Mouse (Mus musculus) gastrocnemius, adult 2 months (tissue): Measurements from ENCODE around the gene Cenpn. TPM values are rescaled to one million over a fixed set of nuclear protein-coding genes. Genes with fewer than 3 reads are reported as not detected.
A peak's percentile ranks its signal among the peaks of the same experiment; 100 is the strongest.

Experiments used
- DNase-seq: peaks from one replicate; pipeline ENCODE4 v3.0.0; 2022
- H3K27ac ChIP-seq: fragments of 200-600 bp; 2 replicates; pipeline ENCODE4 v1.8.1; 2022; ENCODE audit warnings: mild to moderate bottlenecking
- H3K4me3 ChIP-seq: fragments of 200-600 bp; 2 replicates; pipeline ENCODE4 v1.8.1; 2022; ENCODE audit warnings: mild to moderate bottlenecking, moderate library complexity
- CTCF ChIP-seq: fragments of 200-600 bp; IDR thresholded peaks from 2 replicates; pipeline ENCODE4 v1.8.1; 2022; ENCODE audit warnings: antibody characterized with exemption, mild to moderate bottlenecking, moderate library complexity
- intact Hi-C: fragments of 180-260 bp; cut with DNase I; formaldehyde crosslinking; loops from one replicate; pipeline ENCODE4 v1.15.1; 2025
- total RNA-seq, 2 experiments: library from RNA; stranded (reverse); gene quantifications; 2 replicates each; pipeline ENCODE4 v1.2.3; 2021

Cenpn gene
- total RNA-seq, 2 experiments from 2014 or later = 0.43 to 0.50 TPM

DNA sequence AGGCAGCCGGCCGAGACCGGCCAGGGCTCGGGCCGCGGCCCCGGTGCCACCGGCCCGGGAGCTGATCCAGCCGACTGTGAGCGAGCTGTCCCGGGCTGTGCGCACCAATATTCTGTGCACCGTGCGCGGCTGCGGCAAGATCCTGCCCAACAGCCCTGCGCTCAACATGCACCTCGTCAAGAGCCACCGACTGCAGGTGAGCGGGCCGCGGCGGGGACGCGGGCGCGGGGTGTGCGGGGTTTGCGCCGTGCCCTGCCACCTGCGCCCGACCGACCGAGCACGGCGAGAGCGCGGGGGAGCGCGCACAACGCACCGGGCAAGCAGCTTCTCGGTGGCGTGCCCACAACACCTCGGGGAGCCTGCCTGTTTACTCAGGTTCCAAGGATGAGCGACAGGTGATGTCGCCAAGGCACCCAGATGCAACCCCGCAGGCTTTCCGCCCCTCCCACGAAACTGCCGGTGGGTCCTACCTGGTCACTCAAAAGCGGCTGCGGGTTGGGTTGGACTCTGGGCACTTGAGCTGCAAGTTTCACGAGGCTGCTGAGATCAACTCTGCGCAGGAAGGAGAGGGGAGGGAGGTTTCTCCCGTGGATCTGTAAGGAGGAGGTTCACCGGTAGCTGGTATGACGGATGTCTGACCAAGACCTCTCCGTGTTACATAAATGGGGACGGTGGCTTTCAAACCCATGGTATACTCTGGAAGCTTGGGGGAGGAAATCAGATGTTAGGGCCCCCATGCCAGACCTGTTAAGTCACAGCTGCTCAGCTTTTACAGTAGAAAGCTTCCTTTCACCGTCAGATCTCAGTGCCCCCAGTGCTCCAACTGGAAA lies 22.2 kb downstream of the Cenpn start:
- TF ChIP-seq CTCF = no peak
- peak overlapping the region; percentile 99 for H3K4me3 ChIP-seq
- DNase-seq = no peak
- peak overlapping the region; percentile 84 for H3K27ac ChIP-seq
- intact Hi-C loops = loop anchor here (1.0 kb wide), 1 partner anchor 36 kb away; no protein-coding TSS in a partner anchor

DNA sequence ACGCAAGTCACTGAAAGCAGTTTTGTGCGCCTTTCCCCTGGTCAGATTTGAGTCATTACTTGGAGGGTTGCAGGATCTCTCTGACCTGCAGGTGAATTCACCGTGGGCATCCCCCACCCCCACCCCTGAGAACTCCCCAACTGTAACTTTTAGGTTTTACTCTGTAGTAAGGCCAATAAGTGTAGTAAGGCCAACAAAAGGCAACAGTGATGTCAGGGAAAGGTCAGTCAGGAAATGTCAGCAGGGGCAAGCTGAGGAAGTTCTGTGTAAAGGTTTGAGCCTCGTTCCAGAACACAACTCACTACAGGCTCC lies 22.8 kb downstream of the Cenpn start:
- DNase-seq = no peak
- intact Hi-C loops = no loop called here
- peak overlapping the region; percentile 84 for H3K27ac ChIP-seq

DNA sequence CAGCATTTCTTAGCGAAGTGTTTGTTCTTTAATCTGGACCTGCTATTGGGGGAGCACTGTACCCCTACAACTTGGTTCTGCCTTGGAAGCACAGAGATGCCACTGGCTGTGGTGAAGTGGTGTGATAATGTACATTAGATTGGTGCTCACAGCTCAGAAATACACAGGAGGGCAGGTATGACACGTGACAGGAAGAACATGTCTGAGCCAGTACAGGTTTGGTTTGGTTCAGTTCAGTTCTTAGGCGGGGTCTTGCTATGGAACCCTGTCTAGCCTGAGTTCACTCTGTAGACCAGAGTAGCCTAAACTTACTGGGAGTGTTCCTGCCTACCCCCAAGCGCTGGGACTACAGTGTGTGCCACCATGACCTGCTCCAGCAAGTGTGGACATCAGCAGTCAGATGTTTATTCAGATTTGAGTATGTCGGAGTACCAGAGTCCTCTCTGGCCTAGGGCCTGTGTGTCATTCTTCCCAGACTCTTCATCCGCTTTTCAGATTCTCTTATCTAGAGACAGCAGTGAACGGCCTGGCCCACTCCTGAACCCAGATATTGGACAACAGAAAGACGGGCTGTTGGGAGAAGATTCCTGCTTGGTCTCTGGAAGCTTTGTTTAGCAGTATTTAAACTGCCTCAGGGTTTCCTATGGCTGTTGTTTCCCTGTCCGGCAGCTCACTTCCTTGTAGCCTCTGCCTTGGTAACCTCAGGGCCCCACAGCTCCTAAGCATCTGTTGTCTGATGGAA lies 23.8 kb downstream of the Cenpn start:
- 0 out of 2 replicates have a peak overlapping the region, but pooled peaks have one; percentile 70 for H3K27ac ChIP-seq

More for the DNA sequence above, 22.8 kb downstream of the Cenpn start:
- peak overlapping the region; percentile 99 for H3K4me3 ChIP-seq
- TF ChIP-seq CTCF = no peak

DNA sequence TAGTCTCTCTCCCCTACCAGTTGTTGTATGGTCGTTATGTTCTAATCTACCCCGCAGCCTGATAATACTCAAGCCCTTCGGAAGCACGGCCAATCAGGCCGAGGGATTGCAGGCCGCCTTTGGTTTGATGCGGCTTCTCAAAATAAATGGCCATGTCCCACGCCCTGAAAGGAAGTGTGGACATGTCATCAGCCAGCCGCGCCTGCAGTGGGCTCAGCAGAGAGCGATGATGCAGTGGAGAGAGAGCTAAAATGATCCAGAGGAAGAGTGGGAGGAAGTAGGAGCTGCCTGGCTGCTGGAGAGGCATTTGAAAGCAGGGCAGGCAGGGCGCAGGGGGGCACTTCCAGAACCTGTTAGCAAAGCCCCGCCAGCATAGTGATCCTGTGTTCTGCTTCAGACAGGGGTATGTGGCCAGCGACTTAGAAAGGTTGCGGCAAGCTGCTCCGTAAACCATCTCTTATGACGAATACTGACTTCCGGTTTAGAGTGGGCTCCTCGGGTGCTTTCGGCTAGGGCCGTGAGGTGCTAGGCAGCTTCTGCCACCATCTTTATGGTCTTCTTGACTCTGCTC lies 24.8 kb downstream of the Cenpn start:
- TF ChIP-seq CTCF = no peak
- H3K4me3 ChIP-seq = peak overlapping the region; percentile 65
- intact Hi-C loops = no loop called here
- DNase-seq = peak; percentile 28
- H3K27ac ChIP-seq = peak overlapping the region; percentile 70

More for the DNA sequence above, 23.8 kb downstream of the Cenpn start:
- TF ChIP-seq CTCF = no peak
- DNase-seq = no peak
- H3K4me3 ChIP-seq = no peak overlapping the region
- intact Hi-C loops = no loop called here

DNA sequence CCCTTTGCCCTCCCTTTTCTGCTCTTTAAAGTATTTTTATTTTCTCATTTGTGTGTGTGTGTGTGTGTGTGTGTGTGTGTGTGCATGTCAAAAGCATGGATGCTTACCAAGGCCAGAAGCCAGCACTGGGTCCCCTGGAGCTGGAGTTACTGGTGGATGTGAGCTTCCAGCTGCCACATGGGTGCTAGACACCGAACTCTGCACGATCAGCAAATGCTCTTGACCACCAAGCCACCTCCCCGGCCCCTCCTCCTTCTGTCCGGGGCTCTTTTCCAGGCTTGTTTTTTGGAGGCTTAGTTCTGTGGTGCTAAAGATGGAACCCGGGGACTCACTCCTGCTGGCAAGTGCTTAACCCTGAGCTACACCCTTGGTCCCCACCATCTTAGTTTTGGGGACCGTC lies 25.3 kb downstream of the Cenpn start:
- intact Hi-C loops = no loop called here
- no peak for DNase-seq
- Histone ChIP-seq H3K4me3 (peak overlapping the region; percentile 65), H3K27ac (peak overlapping the region; percentile 70)
- TF ChIP-seq CTCF = no peak

DNA sequence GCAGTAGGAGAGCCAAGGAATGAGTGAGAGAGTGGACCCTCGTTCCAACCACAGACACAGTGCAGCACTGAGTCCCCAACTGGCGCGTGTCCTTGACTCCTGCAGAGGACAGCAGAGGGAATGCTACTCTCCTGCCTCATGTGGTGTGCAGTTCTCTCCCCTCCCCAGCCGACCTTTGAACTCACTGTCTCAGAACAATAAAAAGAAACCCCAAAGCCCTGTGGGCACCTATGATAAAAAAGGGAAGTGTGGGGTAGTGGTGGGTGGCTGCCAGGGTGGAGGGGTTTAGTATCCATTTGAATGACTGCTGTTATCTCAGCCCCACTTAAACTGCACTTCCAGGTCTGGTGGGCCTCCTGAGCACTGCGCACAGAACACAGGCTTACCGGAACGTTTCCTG lies 26.1 kb downstream of the Cenpn start:
- Histone ChIP-seq H3K27ac (no peak overlapping the region), H3K4me3 (no peak overlapping the region)
- TF ChIP-seq CTCF = no peak
- intact Hi-C loops = no loop called here
- no peak for DNase-seq

DNA sequence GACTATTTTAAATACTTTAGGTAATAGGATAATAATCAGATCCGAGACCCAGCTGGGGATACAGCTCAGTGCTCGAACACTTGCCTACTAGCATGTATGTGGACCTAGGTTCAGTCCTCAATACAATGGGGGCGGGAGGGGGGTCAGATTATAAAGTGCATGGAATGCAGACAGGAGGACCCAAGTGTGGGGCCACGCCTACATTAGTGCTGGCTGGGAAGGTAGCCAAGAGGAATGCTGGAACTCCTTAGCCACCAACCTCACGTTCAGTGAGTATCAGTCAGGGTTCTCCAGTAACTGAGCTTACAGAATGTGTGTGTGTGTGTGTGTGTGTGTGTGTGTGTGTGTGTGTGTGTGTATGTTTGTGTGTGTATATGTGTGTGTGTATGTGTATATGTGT lies 29.8 kb downstream of the Cenpn start:
- H3K27ac ChIP-seq = no peak overlapping the region
- no peak for TF ChIP-seq CTCF
- no peak overlapping the region for H3K4me3 ChIP-seq
- no peak for DNase-seq
- intact Hi-C loops = no loop called here

DNA sequence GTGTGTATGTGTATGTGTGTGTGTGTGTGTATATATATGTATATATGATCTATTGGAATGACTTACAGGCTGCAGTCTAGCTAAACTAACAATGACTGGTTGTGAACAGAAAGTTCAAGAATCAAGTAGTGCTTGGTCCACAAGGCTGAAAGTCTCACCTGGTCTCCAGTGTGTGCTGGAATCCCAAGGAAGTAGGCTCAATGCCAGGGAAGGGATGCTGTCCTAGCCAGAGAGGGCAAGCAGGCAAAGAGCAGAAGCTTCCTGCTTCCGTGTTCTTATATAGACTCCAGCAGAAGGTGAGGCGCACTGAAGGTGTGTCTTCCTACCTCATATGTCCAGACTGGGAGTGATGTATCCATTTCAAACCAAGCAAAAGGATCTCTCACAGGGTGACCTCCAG lies 30.2 kb downstream of the Cenpn start:
- H3K27ac ChIP-seq = no peak overlapping the region
- no peak for DNase-seq

DNA sequence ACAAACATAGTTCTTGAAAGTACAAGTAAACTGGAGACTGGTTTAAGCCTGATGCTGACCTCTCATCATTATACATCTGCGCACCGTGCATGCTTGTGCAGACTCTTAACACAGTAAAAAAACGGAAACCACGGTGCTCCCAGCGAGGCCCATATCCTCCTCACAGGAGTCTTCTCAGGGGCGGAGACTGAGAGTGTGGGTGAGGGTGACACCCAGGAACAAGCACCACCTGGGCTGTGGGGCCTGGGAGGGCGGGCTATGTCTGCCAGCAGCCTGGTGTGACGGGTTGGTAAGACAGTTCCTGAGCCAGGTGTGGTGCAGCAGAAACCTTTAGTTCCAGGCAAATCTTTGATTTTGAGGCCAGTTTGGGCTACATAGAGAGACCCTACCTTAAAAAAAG lies 30.9 kb downstream of the Cenpn start:
- DNase-seq = no peak
- Histone ChIP-seq H3K27ac (no peak overlapping the region), H3K4me3 (no peak overlapping the region)
- intact Hi-C loops = no loop called here
- no peak for TF ChIP-seq CTCF

More for the DNA sequence above, 30.2 kb downstream of the Cenpn start:
- no peak overlapping the region for H3K4me3 ChIP-seq
- intact Hi-C loops = no loop called here
- no peak for TF ChIP-seq CTCF

DNA sequence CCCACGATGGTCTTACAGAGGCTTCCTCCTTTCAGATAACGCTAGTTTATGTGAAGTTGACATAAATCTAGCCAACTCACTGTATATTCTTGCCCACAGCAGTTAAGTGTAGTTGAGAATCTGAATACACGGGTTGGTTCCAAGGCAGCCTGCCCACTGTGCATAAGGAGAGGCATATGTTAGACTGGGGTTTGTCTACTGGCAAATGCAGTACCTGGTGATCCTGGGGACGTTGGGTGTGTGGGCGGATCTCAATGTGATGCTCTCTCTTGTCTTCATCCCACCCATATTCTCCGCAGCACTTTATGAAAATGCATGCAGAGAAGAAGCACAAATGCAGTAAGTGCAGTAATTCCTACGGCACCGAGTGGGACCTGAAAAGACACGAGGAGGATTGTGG lies 32.9 kb downstream of the Cenpn start:
- intact Hi-C loops = no loop called here
- no peak for DNase-seq

DNA sequence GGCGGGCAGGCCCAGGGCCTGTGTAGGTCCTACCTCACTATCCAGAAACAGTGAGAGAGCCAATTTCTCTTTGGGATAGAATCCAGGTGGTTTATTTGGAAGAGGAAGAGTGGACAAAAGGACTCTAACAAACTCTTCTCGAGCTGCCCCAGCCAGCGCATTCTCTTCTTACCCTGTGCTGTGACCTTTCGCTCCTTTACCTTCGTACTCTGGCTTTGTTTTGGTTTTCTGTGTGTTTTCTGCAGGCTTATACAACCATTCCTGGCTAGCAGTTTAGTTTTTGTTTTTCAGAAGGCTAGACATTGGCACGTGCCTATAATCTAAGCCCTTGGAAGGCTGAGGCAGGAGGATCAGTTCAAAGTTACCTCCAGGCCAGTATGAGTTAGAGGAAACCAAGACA lies 48.0 kb downstream of the Cenpn start:
- intact Hi-C loops = no loop called here

More for the DNA sequence above, 32.9 kb downstream of the Cenpn start:
- Histone ChIP-seq H3K27ac (no peak overlapping the region), H3K4me3 (no peak overlapping the region)
- no peak for TF ChIP-seq CTCF

DNA sequence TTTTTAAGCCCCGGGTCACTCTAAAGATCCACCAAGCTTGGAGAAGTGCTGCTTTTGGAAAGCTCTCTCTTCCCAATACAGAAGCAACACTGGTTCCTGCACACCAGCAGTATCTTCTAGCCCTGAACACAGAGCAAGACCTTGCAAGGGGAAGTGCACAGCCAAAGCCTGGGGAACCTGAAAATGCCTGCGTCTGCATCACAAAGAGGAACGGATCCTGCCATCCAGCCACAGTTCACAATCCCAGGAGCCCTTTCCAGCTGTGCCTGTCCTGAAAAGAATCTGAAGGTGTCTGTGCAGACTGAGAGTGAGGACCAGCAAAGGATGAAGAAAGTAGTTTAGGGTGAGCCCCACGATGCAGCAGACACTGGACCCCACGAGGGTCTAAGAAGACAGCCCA lies 53.5 kb downstream of the Cenpn start:
- TF ChIP-seq CTCF = no peak
- intact Hi-C loops = no loop called here
- no peak for DNase-seq
- H3K4me3 ChIP-seq = peak overlapping the region; percentile 21; the same call in 1 of the 2 replicates
- no peak overlapping the region for H3K27ac ChIP-seq

More for the DNA sequence above, 48.0 kb downstream of the Cenpn start:
- H3K4me3 ChIP-seq = no peak overlapping the region
- H3K27ac ChIP-seq = no peak overlapping the region
- TF ChIP-seq CTCF = no peak
- no peak for DNase-seq

DNA sequence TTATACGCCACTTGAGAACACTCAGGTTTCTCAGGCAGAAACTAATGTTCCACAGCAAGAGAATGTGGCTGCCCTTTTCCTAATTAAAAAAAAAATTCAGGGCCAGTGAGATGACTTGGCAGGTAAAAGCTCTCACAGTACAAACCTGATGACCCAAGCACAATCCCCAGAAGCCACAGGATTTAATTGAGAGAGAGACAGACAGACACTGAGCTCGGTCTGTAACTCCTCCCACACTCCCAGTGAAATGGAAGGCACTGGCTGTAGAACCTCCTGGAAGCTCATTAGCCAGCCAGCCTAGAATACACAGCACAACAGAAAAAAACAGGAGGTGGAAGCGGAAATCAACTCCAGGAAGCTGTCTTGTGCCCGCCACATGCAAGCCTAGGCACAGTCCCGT lies 54.1 kb downstream of the Cenpn start:
- no peak for DNase-seq
- Histone ChIP-seq H3K27ac (no peak overlapping the region), H3K4me3 (peak overlapping the region; percentile 21; the same call in 1 of the 2 replicates)
- intact Hi-C loops = no loop called here
- no peak for TF ChIP-seq CTCF
